Mouse (Mus musculus) cerebellum, adult 2 months (tissue): Measurements from ENCODE around the gene Spata13. TPM values are rescaled to one million over a fixed set of nuclear protein-coding genes. Genes with fewer than 3 reads are reported as not detected.

ENCODE experiments used
- DNase-seq, 2 experiments: peaks; one replicate each; pipeline ENCODE4 v3.0.0; 2021
- H3K27ac ChIP-seq: fragments of 200-500 bp; 2 replicates; pipeline ENCODE4 v1.5.1; 2012; ENCODE audit warnings: low read length, control low read depth, inconsistent platforms; ENCODE audit not compliant: insufficient read depth
- H3K27me3 ChIP-seq: fragments of 200-500 bp; 2 replicates; pipeline ENCODE4 v1.6.1; 2012; ENCODE audit warnings: inconsistent platforms, mild to moderate bottlenecking, low read length, moderate library complexity; ENCODE audit not compliant: control insufficient read depth, insufficient read depth
- H3K4me1 ChIP-seq: fragments of 200-500 bp; 2 replicates; pipeline ENCODE4 v1.6.1; 2011; ENCODE audit warnings: low read length; ENCODE audit not compliant: control insufficient read depth, insufficient read depth
- H3K4me3 ChIP-seq: fragments of 200-500 bp; replicated peaks from 2 replicates; pipeline ENCODE3; 2011; ENCODE audit warnings: mild to moderate bottlenecking, low read depth, low read length, control low read depth; ENCODE audit not compliant: insufficient read depth
- CTCF ChIP-seq: fragments of 200-500 bp; IDR thresholded peaks from 2 replicates; pipeline ENCODE4 v1.5.1; 2011; ENCODE audit warnings: low read depth, mild to moderate bottlenecking, control low read depth, low read length, moderate library complexity, borderline replicate concordance; ENCODE audit not compliant: insufficient read depth
- POLR2A ChIP-seq: fragments of 200-500 bp; IDR thresholded peaks from 2 replicates; pipeline ENCODE4 v1.6.1; 2011; ENCODE audit warnings: low read length, control low read depth, borderline replicate concordance; ENCODE audit not compliant: insufficient read depth
- WGBS: fragments of 180-500 bp; shearing (Covaris S2); methylation state at CpG from one replicate; pipeline ENCODE4 v1.1.7; 2018; 5-methylcytosine and 5-hydroxymethylcytosine counted together
- polyA plus RNA-seq: library from polyadenylated mRNA; depleted of rRNA; stranded (reverse); fragments of >200 nt; gene quantifications from 2 replicates; pipeline ENCODE4 v1.2.3, GENCODE M21; 2012

The Spata13 gene
- polyA plus RNA-seq, 1 experiment: 5.7 TPM

DNA sequence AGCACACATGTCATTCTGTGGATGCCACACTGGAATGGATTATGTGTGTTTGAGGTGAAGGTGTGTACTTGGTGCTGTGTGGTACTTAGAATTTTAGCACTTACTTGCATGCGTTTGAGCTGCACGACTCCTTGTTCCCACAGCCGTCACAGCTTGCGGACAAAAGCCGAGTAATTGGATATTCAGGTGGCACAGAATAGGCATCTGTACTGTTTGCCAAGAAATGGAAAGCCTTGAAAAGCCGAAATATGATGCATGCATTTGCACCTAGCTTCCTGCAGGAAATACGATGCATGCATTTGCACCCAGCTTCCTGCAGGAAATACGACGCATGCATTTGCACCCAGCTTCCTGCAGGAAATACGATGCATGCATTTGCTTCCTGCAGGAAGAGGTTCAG is 50.2 kb downstream of the Spata13 start:
- Histone ChIP-seq H3K4me1 (peaks cover 18% of the 10 kb centered on the region), H3K4me3 (no peak overlapping the region), H3K27me3 (no peaks in the 10 kb centered on the region), H3K27ac (no peak overlapping the region)
- TF ChIP-seq POLR2A (no peak), CTCF (no peak)
- peak in 1 of 2 experiments; percentile 9 for DNase-seq
- WGBS: 87% methylated on average over 10 of the region's 10 CpGs

DNA sequence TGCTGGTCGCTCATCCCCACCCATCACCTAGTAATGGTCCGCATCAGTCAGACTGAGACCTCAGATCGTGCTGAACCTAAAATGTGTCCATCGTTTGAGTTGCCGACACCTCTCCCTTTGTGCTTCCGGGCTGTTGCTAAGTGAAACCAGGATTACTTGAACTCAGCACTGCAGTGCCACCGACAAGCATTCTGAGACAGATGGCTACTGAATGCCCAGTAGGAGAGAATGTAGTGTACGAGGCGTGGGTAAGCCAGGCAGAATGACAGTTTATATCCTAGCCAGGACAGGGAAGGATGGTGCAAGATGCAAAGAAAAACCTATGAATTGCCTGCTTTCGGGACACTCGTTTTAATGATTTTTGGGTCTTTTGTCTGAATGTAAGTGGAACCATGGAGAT is 52.9 kb downstream of the Spata13 start:
- Histone ChIP-seq H3K4me1 (peaks cover 18% of the 10 kb centered on the region), H3K27ac (no peak overlapping the region), H3K4me3 (no peak overlapping the region), H3K27me3 (no peaks in the 10 kb centered on the region)
- WGBS: 40% methylated on average over 11 of the region's 11 CpGs
- no peak for TF ChIP-seq CTCF
- TF ChIP-seq POLR2A: no peak
- peak in 1 of 2 experiments; percentile 11 for DNase-seq

DNA sequence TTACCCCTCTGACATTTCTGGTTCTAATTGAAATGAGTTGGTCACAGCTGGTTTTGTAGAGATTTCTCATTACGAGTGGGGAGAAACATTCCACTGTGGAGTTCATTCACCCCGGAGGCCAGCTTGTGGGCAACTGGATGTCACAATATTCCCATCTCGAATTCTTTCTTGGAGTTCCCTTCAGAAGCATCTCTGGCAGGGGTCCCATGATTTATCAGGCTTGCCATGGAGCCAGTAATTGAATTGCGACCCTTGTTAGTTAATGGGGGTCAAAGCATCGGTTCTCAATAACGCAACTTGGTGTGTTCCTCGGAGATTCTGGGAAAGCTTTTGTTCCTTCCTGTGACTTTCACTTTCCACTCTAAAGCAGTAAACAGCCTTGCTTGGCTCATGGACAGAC is 53.4 kb downstream of the Spata13 start:
- no peak for TF ChIP-seq CTCF
- no peak for TF ChIP-seq POLR2A
- WGBS: 68% methylated on average over 7 of the region's 7 CpGs
- no peak overlapping the region for H3K27ac ChIP-seq
- no peak overlapping the region for H3K4me3 ChIP-seq
- H3K27me3 ChIP-seq: no peaks in the 10 kb centered on the region
- peak in 1 of 2 experiments; percentile 2 for DNase-seq
- H3K4me1 ChIP-seq: peaks cover 14% of the 10 kb centered on the region

DNA sequence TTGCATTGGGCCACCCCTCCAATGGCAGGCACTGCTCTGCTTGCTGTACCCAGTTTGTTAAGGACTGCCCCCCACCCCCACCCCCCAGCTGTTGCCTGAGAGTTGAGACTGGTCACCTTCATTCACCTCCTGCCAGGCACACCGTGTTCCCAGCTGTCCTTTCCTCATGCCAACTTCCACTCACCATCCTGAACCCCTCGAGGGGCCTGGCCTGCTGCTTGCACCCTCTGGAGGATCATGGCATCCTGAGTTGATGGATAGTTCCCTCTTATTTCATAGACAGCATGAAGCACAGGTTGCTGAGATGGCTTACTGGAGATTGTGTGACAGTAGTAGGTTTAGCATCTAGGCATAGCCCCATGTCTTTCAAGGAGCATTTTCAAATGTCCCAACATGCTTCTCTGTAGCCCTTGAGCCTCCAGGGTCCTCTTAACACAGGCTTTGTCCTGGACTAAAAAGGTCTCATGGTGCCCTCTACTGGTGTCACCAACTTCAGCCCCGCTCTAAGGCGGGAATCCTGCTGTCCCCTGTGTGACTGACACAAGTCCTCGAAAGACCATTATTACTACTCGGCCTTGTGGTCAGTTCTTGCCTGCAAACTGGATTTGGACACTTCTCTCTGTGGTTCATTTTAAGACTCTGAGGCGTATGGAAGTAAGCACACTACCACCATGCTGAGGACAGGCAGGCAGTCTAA is 54.9 kb downstream of the Spata13 start:
- peaks cover 5% of the 10 kb centered on the region; the same call in 1 of the 2 replicates for H3K4me1 ChIP-seq
- peak; percentile 60 for DNase-seq
- no peak for TF ChIP-seq POLR2A
- TF ChIP-seq CTCF: peak; percentile 84
- H3K27ac ChIP-seq: no peak overlapping the region
- H3K27me3 ChIP-seq: no peaks in the 10 kb centered on the region
- WGBS: 34% methylated on average over 7 of the region's 7 CpGs
- no peak overlapping the region for H3K4me3 ChIP-seq

DNA sequence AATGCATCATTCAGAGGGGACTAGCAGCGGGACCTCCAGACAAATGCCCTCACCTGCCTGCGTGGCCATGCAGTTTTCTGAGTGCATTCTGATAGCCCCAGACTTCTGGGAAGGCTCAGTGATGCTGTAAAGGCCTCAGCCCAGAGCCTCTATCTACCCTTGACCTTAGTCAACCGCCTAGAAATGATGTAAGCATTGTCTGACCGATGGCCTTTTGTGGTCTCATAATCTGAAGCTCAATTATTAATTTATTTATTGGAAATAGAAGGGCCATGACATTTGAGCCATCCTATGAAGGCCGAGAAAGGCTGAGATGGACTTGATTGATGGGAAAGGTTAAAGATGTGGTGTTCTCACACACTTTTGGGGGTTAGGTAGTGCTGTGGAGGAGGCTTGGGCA is 56.0 kb downstream of the Spata13 start:
- Histone ChIP-seq H3K4me1 (peaks cover 5% of the 10 kb centered on the region; the same call in 1 of the 2 replicates), H3K4me3 (no peak overlapping the region), H3K27ac (no peak overlapping the region), H3K27me3 (no peaks in the 10 kb centered on the region)
- WGBS: 95% methylated on average over 5 of the region's 5 CpGs
- TF ChIP-seq POLR2A (no peak), CTCF (no peak)
- peak in 1 of 2 experiments; percentile 5 for DNase-seq

DNA sequence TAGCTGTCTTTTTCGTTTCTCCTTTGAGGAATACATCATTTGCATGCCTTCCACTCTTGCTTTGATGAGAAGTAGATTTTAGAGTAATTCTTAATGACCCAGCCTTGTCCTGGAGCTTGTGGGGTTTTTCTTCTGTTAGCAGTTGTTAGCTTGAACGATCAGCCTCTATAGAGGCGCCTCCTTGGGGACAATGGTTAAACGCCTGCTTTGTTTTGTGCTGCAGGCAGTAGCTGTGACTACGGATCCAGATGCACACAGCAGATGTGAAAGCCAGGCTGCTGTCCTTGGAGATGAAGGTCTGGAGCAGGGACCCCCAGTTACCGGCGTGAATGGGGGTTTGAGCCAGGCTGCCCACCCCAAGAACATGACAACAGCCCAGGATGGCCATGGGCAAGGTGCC is 56.8 kb downstream of the Spata13 start:
- DNase-seq: peak in 1 of 2 experiments; percentile 4
- Histone ChIP-seq H3K27me3 (no peaks in the 10 kb centered on the region), H3K4me1 (peaks cover 5% of the 10 kb centered on the region; the same call in 1 of the 2 replicates), H3K27ac (no peak overlapping the region), H3K4me3 (no peak overlapping the region)
- WGBS: 78% methylated on average over 7 of the region's 7 CpGs
- TF ChIP-seq CTCF (no peak), POLR2A (no peak)

DNA sequence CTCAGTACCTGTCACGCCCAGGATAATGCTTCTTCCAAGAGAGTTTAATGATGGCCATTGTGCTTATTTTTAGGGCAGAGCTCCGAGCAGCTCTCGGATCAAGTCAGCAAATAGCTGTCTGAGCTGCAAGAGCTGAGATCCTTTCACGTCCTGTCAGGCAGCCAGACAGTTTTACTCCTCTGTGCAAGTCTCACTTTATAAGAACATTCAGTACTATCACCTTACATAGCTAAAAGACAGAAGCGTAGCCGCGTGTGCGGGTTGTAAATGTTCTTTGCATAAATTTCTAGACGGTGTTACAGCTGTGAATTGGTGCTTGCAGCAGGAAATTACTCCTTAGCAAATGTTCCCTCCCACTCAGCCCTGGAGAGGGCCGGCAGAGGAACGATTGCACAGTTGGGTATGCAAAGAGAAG is 59.3 kb downstream of the Spata13 start:
- H3K27ac ChIP-seq: no peak overlapping the region
- 79% methylated on average over 11 of the region's 11 CpGs for WGBS
- H3K27me3 ChIP-seq: no peaks in the 10 kb centered on the region
- H3K4me1 ChIP-seq: peaks cover 10% of the 10 kb centered on the region; the same call in 1 of the 2 replicates
- no peak overlapping the region for H3K4me3 ChIP-seq
- TF ChIP-seq POLR2A (no peak), CTCF (no peak)
- no peak for DNase-seq

DNA sequence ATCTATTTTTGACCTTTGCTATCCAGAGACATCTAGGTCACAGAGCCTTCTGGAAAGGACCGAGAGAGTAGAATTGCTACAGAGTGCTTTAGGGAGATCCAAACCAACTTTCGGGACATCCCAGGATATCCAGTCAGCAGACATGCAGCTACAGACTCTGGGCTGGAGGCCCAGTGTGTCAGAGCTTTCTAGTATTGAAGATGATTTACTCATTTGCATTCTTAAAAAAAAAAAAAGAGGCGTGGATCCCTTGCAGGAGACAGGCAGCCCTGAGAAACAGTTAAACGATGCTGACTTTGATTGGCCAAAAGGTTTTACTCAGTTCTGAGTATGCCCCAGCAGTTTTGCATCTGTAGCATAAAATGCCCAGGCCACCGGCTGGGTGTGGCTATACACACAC is 59.9 kb downstream of the Spata13 start:
- H3K4me1 ChIP-seq: peaks cover 12% of the 10 kb centered on the region; the same call in 1 of the 2 replicates
- DNase-seq: no peak
- WGBS: 66% methylated on average over 5 of the region's 5 CpGs
- H3K27ac ChIP-seq: no peak overlapping the region
- no peaks in the 10 kb centered on the region for H3K27me3 ChIP-seq
- TF ChIP-seq CTCF (no peak), POLR2A (no peak)
- no peak overlapping the region for H3K4me3 ChIP-seq
